Mouse (Mus musculus): ENCODE data around the gene Scnn1b. TPM values are rescaled to one million over a fixed set of nuclear protein-coding genes. Genes with fewer than 3 reads are reported as not detected.

Scnn1b gene
- under 1 TPM in 2 of 3 experiments, not detected in 1; 0.37 to 0.44 TPM for polyA plus RNA-seq (2017; shearing (Covaris generic))

DNA sequence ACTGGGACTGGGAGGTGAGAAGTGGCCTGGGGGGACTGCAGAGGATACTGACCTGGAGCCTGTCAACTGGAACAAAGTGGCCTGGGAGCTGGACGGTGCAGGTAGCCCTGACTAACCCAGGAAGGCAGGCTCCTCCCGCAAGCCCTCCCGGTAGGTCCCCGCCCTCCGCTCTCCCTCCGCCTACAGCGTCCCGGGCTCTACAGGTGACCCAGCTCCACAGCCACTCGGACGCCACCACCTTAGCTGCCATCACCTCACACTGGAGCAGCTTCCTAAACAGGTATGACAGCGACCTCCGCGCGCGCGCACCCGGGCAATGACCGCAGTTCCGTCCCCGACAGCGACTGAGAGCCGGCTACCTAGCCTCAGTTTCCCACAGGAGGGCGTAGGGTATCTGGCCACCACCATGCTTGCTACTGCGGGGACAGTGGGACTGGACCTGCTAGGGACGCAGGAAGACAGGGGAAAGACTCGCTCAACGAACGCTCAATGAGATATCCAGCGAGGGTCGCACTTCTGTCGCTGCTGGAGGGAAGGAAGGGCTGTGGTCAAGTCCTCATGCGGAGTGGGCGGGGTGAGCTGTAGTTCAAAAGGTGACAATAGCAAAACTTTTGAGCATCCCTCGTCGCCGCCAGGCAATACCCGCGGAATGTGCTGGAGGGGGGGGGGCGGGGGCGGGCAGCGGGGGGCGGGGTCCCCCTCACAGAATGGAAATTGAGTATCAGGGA is at the start of gene Scnn1b:
Gene Scnn1b (plus strand): TSS at position 181 of the 728 bp plus-strand sequence.
- ATAC-seq = no peak

DNA sequence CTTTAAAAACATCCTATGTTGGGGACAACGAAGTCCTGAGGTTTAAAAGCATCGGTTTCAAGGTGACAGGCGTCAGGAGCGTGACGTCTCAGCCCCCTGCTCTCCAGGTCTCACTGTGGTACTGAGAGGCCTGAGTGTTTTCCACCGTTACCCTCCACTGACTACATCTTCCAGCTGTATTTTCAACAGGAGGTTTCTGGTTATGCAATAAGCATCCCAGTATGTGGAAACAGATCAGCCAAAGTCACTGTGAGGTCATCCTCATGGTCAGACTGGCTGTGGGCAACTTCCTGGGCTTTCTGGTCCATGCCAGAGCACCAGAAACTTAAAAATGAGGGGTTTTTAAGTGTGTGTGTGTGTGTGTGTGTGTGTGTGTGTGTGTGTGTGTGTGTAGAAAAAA is 43.2 kb upstream of the Scnn1b start:
- ATAC-seq = no peak

DNA sequence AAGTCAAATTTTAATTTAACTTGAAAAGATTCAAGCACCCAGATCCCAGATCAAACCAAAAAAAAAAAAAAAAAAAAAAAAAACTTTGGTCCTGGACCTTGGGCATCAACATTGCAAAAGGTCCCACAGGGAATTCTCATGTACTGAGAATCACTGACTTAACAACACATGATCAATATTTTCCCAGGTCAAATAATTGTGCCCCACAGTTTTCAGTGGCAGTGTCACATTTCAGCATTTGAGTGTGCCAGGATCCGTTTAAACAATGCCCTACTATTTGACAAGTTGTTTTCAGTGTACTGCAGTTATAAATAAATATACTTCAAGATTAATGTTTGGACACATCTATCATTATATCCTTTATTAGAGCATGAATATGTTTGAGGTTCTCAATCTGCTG is 36.4 kb upstream of the Scnn1b start:
- ATAC-seq = no peak

DNA sequence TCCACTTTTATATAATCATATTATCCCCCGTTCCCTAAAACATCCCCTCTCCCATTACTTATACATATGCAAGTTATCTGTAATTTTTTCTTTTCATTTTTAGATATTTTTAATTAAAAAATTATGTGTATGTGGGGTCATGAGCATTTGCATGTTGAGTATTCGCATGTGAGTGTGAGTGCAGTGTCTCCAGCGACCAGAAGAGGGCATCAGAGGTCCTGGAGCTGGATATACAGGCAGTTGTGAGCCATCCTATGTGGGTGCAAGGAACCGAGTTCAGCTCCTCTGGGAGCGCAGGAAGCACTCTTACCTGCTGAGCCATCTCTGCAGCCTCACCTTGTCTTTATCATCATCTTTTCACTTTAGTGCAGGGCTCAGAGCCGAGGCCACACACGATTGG is 29.4 kb upstream of the Scnn1b start:
- no peak for ATAC-seq

DNA sequence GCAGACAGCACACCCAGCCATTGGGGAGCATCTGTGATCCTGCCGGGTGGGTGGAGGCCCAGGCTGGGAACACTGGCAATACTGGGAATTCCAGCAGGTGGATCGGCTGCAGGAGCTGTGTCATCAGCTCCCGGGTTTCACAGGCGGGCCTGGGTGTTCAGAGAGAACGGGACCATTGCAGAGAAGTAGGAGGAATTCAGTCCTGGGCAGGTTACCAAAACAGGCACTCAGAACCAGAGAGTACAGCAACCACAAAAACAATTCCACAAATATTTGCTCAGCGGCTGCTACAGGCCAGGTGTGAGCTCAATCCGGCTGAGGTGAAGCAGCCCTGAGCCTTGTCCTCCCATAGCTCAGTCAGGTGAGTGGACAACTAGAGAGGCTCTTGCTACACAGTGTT is 28.0 kb upstream of the Scnn1b start:
- ATAC-seq = no peak

DNA sequence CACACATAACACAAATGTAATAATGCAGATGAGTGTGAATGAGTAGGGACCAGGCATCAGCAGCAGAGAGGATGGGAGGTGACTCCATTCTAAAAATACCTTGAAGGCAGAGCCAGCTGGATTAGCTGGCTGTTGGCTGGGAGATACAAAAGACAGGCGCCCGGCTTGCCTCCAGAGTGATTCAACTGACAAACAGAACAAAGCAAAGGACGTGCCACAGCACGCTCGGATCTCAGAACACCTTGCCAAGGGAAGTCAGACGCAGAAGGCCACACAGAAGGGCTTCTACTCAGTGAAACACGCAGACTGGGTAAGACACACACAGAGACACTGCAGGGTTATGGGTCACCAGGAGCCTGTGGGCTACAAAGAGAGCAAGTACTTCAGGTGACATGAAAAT is 24.0 kb upstream of the Scnn1b start:
- ATAC-seq = no peak

DNA sequence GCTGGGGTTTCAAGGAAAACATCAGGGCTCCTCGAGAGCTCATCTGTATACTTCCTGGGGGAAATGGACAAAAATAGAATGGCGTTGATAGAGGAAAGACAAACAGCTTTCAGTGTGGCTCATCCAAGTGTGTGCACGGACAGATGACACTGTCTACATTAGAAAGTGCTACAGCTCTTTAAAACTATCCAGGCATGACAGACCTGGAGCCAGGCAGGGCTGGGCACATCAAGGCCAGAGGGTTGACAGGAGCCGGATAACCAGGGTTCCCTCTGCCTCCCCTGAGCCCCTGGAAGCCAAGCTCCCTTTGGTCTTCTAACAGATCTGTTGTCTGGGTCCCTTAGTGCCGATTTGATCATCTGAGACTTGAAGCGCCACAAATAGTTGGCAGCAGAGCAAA is 22.6 kb upstream of the Scnn1b start:
- no peak for ATAC-seq

DNA sequence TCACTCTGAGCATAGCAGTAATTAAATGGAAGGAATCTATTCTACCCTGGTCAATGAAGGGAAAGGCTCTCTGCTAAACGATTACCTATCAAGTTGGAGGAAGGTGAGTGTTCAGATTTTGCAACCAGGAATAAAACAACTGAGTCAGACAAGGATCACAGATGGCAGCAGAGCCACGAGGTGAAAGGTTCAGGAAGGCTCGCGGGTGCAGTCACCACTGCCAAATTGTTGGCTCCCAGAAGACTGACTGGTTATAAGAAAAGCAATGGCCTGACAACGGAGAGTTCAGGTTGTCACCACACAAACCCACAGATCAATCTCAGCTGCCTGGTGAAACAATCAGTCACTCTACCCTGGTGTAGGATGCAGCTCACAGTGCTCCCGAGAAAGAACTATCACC is 18.9 kb upstream of the Scnn1b start:
- no peak for ATAC-seq

DNA sequence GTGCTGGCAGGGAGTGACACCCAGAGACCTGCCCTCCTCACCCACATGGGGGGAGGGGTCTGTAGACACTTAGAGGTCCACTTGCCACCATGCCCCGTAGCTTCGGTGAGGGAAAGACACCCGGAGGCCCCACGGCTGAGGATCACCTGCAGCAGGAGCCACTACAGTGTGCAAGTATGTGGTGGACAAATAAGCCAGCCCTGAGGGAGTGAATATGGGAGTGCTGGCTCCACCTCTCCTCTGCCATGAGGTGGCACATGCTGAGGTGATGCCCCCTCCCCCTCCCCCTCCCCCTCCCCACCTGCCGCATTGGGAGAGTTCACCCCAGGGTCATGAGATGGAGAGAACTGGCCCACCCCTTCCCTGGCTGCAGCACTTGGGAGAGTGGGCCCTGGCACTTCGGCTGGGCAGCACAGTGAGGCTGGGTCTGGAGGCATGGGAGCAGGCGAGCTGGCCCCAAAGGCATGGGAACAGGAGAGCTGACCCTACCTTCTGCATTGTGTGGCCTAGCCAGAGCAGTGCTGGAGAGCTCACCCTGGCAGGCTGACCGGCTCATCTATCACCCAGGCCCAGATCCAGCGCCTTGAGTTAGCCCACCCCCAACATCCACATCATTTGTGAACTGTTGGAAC is 16.2 kb upstream of the Scnn1b start:
- ATAC-seq = no peak

DNA sequence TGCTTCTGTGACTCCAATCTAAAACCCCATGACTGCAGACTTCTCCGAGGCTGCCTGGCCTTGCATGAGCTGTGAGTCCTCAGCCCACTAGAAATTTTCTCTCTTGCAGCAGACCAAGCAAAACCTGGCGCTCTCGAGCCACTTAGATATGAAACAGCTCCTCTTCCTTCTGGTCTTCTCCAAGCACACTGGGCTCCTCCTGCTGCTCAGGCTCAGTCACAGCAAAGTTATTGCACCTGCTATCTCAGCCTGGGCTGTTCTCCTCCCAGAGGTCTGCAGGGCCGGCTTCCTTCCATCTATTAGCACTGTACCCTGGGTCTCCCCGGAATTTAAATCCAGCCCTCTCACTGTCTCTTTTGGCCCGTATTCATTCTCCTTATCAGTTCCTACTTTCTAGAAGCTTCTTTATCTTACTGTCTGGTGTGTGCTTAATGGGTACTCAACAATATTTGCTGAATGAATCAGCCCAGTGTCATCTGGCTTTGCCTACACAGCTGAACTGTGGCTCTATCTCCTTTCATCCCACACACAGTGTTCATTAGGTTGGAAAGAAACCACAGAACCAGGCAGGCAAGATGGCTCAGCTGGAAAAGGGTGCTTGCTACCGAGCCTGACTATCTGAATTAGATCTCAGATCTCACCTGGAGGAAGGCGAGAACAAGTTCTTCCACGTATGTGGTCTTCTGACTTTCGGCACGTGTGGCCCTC is 7.5 kb upstream of the Scnn1b start:
- ATAC-seq = no peak

DNA sequence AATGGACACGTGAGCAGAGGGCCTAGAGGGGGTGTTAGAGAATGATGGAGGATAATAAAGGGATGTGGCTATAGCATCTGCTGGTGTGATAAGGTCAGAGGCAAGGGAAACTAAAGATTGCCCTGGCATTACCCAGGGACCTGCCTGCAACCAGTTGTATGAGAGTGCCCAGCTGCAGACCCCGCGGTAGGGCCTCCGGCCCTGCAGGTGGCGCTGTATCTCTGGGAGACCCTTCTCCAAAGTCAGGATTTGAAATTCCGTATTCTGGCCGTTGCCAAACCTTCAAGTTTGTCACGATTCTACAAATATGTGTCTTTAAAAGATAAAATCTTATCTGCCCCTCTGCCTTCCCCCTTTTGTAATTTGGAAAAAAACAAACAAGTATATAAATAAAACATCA is 5.9 kb upstream of the Scnn1b start:
- ATAC-seq = no peak

DNA sequence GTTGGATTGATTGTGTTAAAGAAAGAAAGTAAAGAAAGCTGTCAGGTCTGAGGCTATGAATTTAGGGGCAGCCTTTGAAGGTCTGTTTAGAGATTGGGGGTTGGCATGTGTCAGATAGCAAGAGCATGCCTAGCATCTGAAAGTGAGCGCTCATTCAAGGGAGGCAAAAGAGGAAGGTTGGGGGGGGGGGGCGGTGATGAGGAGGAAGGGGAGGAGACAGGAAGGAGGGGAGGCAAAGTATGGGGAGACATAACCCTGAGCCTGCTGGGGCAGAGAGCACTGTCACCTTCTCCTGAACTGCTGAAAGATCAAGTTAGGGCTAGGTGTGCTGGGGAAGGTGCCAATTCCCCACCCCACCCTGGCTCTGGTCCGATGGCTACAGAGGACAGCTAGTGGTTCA is 6.8 kb downstream of the Scnn1b start:
- no peak for ATAC-seq

DNA sequence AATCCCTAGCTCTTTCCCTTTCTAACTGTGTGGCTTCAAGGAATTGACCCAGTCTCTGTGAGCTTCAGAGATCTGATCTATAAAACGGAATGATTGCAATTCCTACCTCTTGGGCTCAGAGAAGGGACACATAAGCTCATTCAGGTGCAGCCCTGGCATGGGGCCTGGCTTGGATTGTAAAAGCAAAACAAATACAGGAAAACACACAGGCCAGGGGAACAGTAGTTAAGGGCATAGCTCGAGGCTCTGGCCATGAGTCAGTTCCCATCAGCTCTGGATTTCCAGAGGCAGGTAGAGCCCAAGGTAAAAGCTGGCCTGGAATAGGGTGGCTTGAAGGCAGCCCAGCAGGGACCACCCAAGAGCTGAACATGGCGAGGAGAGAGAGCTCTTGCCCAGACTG is 9.2 kb downstream of the Scnn1b start:
- no peak for ATAC-seq

DNA sequence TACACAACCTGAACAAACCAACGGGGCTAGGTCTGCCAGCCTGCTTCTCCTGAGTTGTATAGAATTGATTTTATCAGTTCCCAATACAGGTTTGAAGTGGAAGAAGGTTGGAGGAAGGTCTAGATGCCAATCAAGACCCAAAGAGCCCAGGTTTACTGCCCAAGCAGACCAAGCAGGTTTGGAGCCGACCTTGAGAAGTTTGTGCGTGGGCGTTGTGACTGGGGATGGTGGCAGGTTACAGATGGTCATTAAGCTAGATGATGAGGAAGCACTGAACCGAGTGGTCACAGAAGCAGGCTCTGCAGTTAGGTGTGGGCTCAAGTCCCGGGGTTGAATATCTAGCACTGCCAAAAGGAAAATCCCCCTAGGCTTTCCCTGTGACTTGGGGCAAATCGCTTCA is 9.9 kb downstream of the Scnn1b start:
- no peak for ATAC-seq

DNA sequence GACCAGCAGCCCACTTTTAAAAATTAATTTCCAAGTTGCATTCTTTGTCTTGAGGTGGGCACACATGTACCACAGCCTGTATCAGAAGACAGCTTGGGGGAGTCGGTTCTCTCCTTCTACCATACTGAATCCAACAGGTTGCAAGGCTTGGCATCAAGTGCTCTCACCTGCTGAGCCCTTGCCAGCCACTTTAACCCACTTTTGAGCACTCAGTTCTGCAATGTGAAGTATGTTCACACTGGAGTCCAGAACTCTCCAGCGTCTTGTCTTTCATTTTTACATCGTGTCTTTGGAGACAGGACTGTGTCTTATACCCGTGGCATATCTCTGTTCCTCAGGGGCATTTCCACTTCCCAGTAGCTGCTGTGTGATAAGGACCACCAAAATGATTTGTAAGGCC is 15.4 kb downstream of the Scnn1b start:
- ATAC-seq = no peak

DNA sequence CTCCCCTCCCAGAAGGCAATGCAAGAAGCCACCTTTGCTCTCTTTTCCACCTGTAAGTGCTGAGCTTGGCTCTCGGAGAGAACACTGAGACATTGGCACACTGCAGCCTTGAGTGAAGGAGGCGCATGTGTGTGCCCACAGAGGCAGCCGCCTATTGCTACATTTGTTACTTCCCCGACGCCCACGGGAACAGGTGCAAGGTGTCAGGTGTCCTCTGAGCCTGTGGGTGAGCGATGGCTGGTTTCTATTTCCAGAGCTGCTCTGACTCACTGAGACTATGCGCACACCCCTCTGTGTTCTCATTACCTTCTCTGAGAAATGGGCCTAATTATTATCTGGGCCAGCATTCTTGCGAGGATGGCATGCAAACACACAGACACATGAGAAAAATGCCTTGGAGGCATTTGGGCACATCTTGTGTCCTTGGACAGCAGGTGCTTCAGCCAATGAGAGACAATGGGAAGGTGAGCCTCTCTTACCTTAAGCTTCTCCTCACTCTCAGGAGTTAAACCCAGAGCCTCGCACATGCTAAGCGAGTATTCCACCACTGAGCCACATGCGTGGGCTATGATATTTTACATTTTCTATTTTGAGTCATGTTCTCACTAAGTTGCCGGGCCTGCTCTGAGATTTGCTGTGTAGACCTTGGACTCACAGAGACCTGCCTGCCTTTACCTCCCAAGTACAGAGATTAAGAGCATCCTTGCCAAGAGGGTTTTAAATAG is 26.0 kb downstream of the Scnn1b start:
- ATAC-seq = no peak

DNA sequence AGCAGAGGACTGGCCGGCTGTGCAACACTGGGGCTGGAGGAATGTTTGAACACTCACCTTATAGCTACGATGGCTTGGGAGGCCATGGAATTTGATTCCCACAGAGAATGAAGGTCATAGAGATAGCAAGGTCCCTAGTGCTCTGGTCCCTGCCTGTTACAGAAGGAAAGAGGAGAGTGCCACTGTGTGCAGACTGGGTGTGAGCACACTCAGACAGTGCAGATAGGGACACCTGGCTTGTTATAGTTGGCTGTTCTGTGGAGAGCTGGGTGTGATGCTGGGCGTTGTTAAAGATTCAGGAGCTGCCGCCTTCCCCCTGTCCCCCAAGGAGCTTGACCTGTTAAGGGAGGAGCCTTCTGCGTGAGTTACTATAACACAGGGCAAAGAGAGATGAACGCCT is 31.9 kb downstream of the Scnn1b start:
- no peak for ATAC-seq

DNA sequence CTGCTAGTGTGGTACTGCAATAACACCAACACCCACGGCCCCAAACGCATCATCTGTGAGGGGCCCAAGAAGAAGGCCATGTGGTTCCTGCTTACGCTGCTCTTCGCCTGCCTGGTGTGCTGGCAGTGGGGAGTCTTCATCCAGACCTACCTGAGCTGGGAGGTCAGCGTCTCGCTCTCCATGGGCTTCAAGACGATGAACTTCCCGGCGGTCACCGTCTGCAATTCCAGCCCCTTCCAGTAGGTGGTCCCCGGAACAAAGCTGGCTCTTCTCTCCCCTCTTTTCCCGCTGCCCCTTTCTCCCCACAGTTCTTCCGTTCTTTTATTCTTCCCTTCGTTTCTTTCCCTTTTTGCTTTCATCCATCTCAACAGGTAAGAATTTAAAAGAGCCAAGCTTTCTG is 34.5 kb downstream of the Scnn1b start:
- ATAC-seq = no peak

DNA sequence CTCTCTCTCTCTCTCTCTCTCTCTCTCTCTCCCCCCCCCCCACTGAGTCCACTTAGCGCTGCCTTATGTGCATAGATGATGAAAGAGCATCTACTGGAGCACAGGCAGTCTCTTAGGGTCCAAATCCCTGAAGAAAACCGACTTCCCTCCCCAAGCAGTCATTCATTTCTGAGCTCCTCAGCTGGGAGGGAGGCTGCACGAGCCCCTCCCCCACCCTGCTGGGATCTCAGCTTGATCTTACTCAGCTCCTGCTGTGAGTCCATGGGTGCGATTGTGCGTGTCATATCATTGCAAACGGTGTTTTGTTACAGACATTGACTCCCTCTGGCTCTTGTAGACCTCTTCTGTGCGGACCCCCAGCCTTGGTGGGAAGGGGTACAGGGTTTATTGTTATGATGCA is 35.1 kb downstream of the Scnn1b start:
- no peak for ATAC-seq

DNA sequence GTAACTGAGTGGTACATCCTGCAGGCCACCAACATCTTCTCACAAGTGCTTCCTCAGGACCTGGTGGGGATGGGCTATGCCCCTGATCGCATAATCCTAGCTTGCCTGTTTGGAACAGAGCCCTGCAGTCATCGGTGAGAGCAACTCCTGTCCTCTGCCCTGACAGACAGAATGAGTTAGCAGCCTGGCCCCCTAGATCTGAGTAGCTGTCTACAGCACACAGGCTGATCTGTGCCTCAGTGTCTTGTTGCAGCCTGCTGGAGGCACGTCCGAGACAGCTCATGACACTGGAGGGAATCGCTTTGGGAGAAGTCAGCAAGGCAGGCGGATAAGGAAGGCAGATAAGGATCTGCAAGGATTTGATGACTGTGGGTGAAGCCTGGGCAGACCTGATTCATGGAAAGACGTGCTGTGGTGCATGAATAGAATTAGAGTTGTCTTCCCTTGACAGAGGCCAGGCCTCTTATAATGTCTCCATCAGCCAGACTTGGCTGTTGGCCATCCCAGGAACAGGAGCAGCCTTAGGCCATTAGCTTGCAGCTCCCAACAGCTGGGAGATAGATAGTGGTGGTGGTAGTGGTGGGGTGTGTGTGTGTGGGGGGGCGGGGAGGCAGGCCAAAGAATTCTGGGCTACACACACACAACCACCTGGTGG is 38.0 kb downstream of the Scnn1b start:
- ATAC-seq = no peak

DNA sequence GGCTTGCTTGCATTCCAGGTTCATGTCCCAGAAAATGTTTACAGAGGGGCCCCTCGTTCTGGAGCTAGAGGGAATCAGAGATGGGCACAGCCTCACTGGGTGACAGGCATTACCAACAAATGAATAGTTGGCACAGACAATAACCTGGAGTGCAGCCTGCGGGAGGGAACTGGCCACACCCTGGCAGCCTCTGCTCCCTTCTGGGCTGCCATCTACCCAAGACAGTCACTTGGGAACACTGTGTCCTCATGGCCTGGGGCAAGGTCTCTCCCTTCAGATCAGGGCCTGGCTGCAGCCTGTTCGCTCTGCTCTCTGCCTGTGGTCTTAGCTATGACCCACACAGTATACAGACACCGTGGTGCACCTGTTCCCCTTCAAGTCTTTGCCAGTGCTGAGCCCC is 42.0 kb downstream of the Scnn1b start:
- ATAC-seq = no peak

DNA sequence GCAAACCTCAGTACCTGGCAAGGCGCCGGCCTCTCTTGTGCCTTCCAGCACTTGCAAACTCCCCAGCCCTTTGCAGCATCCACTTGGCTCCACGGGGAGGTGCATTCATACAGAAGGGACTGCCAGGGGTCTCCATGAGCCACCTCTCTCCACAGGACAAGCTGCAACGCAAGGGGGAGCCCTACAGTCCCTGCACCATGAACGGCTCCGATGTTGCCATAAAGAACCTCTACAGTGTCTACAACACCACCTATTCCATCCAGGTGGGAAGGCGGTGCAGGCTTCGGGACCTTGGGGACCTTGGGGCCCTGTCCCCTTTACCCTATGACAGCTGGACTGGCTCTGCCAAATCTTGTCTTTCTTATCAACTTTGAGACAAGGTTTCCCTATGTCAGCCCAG is 47.4 kb downstream of the Scnn1b start:
- no peak for ATAC-seq

DNA sequence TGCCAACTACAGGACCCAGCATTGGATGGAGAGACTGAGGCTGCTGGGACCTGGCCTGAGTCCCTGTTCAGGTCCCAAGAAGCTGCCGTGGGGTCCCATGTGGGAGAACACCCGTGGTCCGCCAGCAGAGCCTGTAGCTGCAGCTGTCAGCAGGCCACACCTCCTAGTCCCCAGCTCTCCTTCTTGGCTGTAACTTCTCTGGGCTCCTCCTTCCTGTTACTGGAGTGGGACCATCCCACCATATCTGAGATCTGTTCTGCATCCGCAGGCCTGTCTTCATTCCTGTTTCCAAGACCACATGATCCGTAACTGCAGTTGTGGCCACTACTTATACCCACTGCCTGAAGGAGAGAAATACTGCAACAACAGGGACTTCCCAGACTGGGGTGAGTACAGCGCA is 49.1 kb downstream of the Scnn1b start:
- ATAC-seq = no peak

Measured in inflammation-experienced regulatory T-cells, adult 6 months (primary cell).